8 mouse cellular contexts compared by ENCODE assay signal in the genomic region with DNA sequence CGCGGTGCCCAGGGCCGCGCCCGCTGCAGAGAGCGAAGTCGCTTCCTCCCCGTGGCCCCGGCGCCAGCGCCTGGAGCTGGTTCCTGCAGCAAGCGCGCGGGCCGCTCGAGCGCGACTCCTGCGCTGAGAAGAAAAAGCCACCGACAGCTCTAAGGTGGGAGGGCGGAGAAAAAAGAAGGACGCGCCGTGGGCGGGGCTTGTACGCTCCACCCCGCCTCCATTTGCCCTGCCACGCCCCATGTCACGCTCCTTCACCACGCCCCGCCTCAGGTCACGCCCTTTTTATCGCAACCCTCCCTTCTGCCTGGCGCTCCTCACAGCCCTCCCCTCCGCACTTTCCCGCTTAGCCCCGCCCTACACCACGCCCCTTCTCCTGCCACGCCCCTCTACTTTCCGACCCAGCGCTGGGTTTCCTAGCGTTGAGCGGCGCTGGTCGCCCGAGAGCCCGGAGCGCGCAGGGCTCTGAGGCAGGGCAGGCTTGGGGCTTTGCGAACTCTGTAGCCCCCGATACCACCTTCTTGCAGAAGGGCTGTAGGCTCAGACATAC. TPM values are rescaled to one million over a fixed set of nuclear protein-coding genes. Genes with fewer than 3 reads are reported as not detected.
DNase-seq lines count a peak whose midpoint lies in the region; ATAC-seq and TF ChIP-seq lines count a peak whose summit lies in the region.

Spsb1 (minus strand) TSS at position 151 of the 547 bp plus-strand sequence.

- peaks cover 13% of the 10 kb centered on the region for H3K4me1 ChIP-seq in hindbrain, embryonic 14.5 days (replicated peaks; ENCODE audit: control insufficient read depth, insufficient read depth, low read length)

- ATAC-seq in Patski, result peak; percentile 51
- ATAC-seq in hindbrain, embryonic 14.5 days (ENCODE audit: low FRiP score), result peak; percentile 83

- H3K4me2 ChIP-seq in hindbrain, embryonic 14.5 days (replicated peaks), result peak within 1 kb of the TSS; percentile 95

- H3K9me3 ChIP-seq in hindbrain, embryonic 14.5 days (ENCODE audit: control insufficient read depth, low read length), result no peaks in the 10 kb centered on the region

- CTCF ChIA-PET in Patski (lab: Charles Lee), result interaction anchor here (0.9 to 5.0 kb wide), 3 partner anchors 16 to 149 kb away, joined by 3 to 33 read pairs (median 4); no protein-coding TSS in a partner anchor

- peak within 1 kb of the TSS; percentile 60 for H3K4me3 ChIP-seq in hindbrain, embryonic 14.5 days (replicated peaks; ENCODE audit: low read length)

- in situ Hi-C loops in Patski (cut with MboI; ENCODE audit: low pct_unique_long_range_greater_than_20kb), result loop anchor here (5.0 to 10.0 kb wide), 2 partner anchors 110 to 153 kb away; no protein-coding TSS in a partner anchor

- H3K36me3 ChIP-seq in hindbrain, embryonic 14.5 days (replicated peaks; ENCODE audit: control insufficient read depth, insufficient read depth), result no peaks in the 10 kb centered on the region

- H3K9ac ChIP-seq in hindbrain, embryonic 14.5 days, result peak within 1 kb of the TSS; percentile 74

- no peak within 1 kb of the TSS for H3K27ac ChIP-seq in hindbrain, embryonic 14.5 days

- DNase-seq in Patski (ENCODE audit: low read depth, low spot score), result peak; percentile 89
- peak; percentile 93 to 94 for DNase-seq in cerebellum, postnatal 14 days
- DNase-seq in frontal cortex, postnatal 25 days (ENCODE audit: low spot score in 2 of 2), result peak; percentile 90 to 93
- DNase-seq in hindbrain, embryonic 14.5 days (ENCODE audit: low spot score), result peak; percentile 84
- DNase-seq in layer of hippocampus, postnatal 36 days, result peak; percentile 96 to 98
- peak; percentile 98 for DNase-seq in lung, postnatal 36 days
- DNase-seq in retina, postnatal 1 day, result peak; percentile 97
- DNase-seq in urinary bladder, adult 18-20 months (ENCODE audit: low spot score in 2 of 2), result peak; percentile 97 to 98

- under 1% methylated on average over 43 of the region's 51 CpGs for WGBS in hindbrain, embryonic 14.5 days

- POLR2A ChIA-PET in Patski (lab: Charles Lee), result interaction anchor here (0.6 to 1.7 kb wide), 5 partner anchors 34 to 213 kb away, joined by 3 to 7 read pairs (median 3); no protein-coding TSS in a partner anchor

- no peak for TF ChIP-seq CTCF in Patski (IDR thresholded peaks at IDR 0.05)

- no peaks in the 10 kb centered on the region for H3K27me3 ChIP-seq in Patski
- peaks cover 38% of the 10 kb centered on the region for H3K27me3 ChIP-seq in hindbrain, embryonic 14.5 days (ENCODE audit: control insufficient read depth, insufficient read depth, low read length)

RNA-seq across cellular contexts. Expression of gene Spsb1, which starts in this region (rescaled TPM):
- polyA plus RNA-seq in Patski (2021), result 23.3 TPM
- 7.0 and 7.2 TPM in 2 replicates for polyA plus RNA-seq in hindbrain, embryonic 14.5 days (2014; fragmentation: Nextera tagmentation; extraction: Ambion mirVana)
- 10 to 100 TPM; 24.1 to 34.9 TPM for total RNA-seq in layer of hippocampus, postnatal 36 days (2021)
